Mouse (Mus musculus): ENCODE results near the gene Kpna7. TPM values are rescaled to one million over a fixed set of nuclear protein-coding genes. Genes with fewer than 3 reads are reported as not detected.

The Kpna7 gene
- polyA plus RNA-seq, 1 experiment from 2014 or later, result not detected

- 89% methylated on average over 15 of the region's 15 CpGs for WGBS
- Histone ChIP-seq H3K9me3 (no peaks in the 10 kb centered on the region), H3K9ac (replicated peaks) (no peak overlapping the region)
Measured at GRCm38 (mm10) chr5:145008878-145009659, 74.8 kb downstream of the Kpna7 start.

GRCm38 (mm10) chr5:145005596-145005995 lies 78.2 kb downstream of the Kpna7 start:
- Histone ChIP-seq H3K4me3 (no peak overlapping the region), H3K36me3 (no peaks in the 10 kb centered on the region), H3K9me3 (no peaks in the 10 kb centered on the region), H3K27me3 (no peaks in the 10 kb centered on the region), H3K9ac (replicated peaks) (no peak overlapping the region), H3K27ac (replicated peaks) (no peak overlapping the region), H3K4me2 (replicated peaks) (no peak overlapping the region), H3K4me1 (no peaks in the 10 kb centered on the region)
- ATAC-seq (ENCODE audit: low FRiP score, low read depth), result no peak
- WGBS, result 86% methylated on average over 6 of the region's 6 CpGs

More at GRCm38 (mm10) chr5:145008878-145009659, 74.8 kb downstream of the Kpna7 start:
- Histone ChIP-seq H3K36me3 (no peaks in the 10 kb centered on the region), H3K4me1 (no peaks in the 10 kb centered on the region), H3K4me2 (replicated peaks) (no peak overlapping the region), H3K4me3 (no peak overlapping the region), H3K27me3 (no peaks in the 10 kb centered on the region), H3K27ac (replicated peaks) (no peak overlapping the region)
- no peak for ATAC-seq (ENCODE audit: low FRiP score, low read depth)

- no peak overlapping the region for H3K27ac ChIP-seq (replicated peaks)
- no peak overlapping the region for H3K9ac ChIP-seq (replicated peaks)
- ATAC-seq (ENCODE audit: low FRiP score, low read depth), result no peak
- no peaks in the 10 kb centered on the region for H3K9me3 ChIP-seq
- no peak overlapping the region for H3K4me3 ChIP-seq
- no peaks in the 10 kb centered on the region for H3K36me3 ChIP-seq
- H3K27me3 ChIP-seq, result no peaks in the 10 kb centered on the region
- H3K4me2 ChIP-seq (replicated peaks), result no peak overlapping the region
- 84% methylated on average over 9 of the region's 9 CpGs for WGBS
- no peaks in the 10 kb centered on the region for H3K4me1 ChIP-seq
Measured at GRCm38 (mm10) chr5:145004495-145004894, 79.3 kb downstream of the Kpna7 start.

GRCm38 (mm10) chr5:145003362-145003761 lies 80.5 kb downstream of the Kpna7 start:
- no peaks in the 10 kb centered on the region for H3K27me3 ChIP-seq
- H3K4me1 ChIP-seq, result no peaks in the 10 kb centered on the region
- ATAC-seq (ENCODE audit: low FRiP score, low read depth), result no peak
- WGBS, result 79% methylated on average over 3 of the region's 3 CpGs
- H3K27ac ChIP-seq (replicated peaks), result no peak overlapping the region
- no peaks in the 10 kb centered on the region for H3K36me3 ChIP-seq
- H3K9me3 ChIP-seq, result no peaks in the 10 kb centered on the region
- no peak overlapping the region for H3K9ac ChIP-seq (replicated peaks)
- no peak overlapping the region for H3K4me3 ChIP-seq
- no peak overlapping the region for H3K4me2 ChIP-seq (replicated peaks)

GRCm38 (mm10) chr5:144998491-144998890 lies 85.3 kb downstream of the Kpna7 start:
- H3K27me3 ChIP-seq, result no peaks in the 10 kb centered on the region
- ATAC-seq (ENCODE audit: low FRiP score, low read depth), result no peak
- H3K4me2 ChIP-seq (replicated peaks), result no peak overlapping the region
- no peak overlapping the region for H3K27ac ChIP-seq (replicated peaks)
- no peaks in the 10 kb centered on the region for H3K9me3 ChIP-seq
- H3K9ac ChIP-seq (replicated peaks), result no peak overlapping the region
- WGBS, result 38% methylated on average over 2 of the region's 2 CpGs
- H3K36me3 ChIP-seq, result no peaks in the 10 kb centered on the region
- H3K4me1 ChIP-seq, result no peaks in the 10 kb centered on the region
- no peak overlapping the region for H3K4me3 ChIP-seq

- Histone ChIP-seq H3K4me1 (no peaks in the 10 kb centered on the region), H3K4me2 (replicated peaks) (no peak overlapping the region), H3K4me3 (no peak overlapping the region), H3K27me3 (no peaks in the 10 kb centered on the region), H3K9ac (replicated peaks) (no peak overlapping the region), H3K27ac (replicated peaks) (no peak overlapping the region), H3K36me3 (no peaks in the 10 kb centered on the region), H3K9me3 (no peaks in the 10 kb centered on the region)
- 79% methylated on average over 5 of the region's 5 CpGs for WGBS
- no peak for ATAC-seq (ENCODE audit: low FRiP score, low read depth)
Measured at GRCm38 (mm10) chr5:144990481-144990880, 93.3 kb downstream of the Kpna7 start.

- no peaks in the 10 kb centered on the region for H3K27me3 ChIP-seq
- WGBS, result 52% methylated on average over 2 of the region's 2 CpGs
Measured at GRCm38 (mm10) chr5:144990051-144990450, 93.8 kb downstream of the Kpna7 start.

GRCm38 (mm10) chr5:144989061-144989405 lies 94.8 kb downstream of the Kpna7 start:
- ATAC-seq (ENCODE audit: low FRiP score, low read depth), result no peak
- Histone ChIP-seq H3K4me2 (replicated peaks) (no peak overlapping the region), H3K4me3 (no peak overlapping the region), H3K36me3 (no peaks in the 10 kb centered on the region), H3K9ac (replicated peaks) (no peak overlapping the region), H3K27me3 (no peaks in the 10 kb centered on the region), H3K4me1 (no peaks in the 10 kb centered on the region), H3K27ac (replicated peaks) (no peak overlapping the region), H3K9me3 (peaks cover 6% of the 10 kb centered on the region; the same call in 1 of the 2 replicates)
- 92% methylated on average over 4 of the region's 4 CpGs for WGBS

More at GRCm38 (mm10) chr5:144990051-144990450, 93.8 kb downstream of the Kpna7 start:
- H3K27ac ChIP-seq (replicated peaks), result no peak overlapping the region
- no peak for ATAC-seq (ENCODE audit: low FRiP score, low read depth)
- H3K9me3 ChIP-seq, result no peaks in the 10 kb centered on the region
- H3K4me2 ChIP-seq (replicated peaks), result no peak overlapping the region
- H3K4me3 ChIP-seq, result no peak overlapping the region
- H3K9ac ChIP-seq (replicated peaks), result no peak overlapping the region
- no peaks in the 10 kb centered on the region for H3K36me3 ChIP-seq
- H3K4me1 ChIP-seq, result no peaks in the 10 kb centered on the region

- H3K4me2 ChIP-seq (replicated peaks), result no peak overlapping the region
Measured at GRCm38 (mm10) chr5:144988340-144989060, 95.3 kb downstream of the Kpna7 start.

GRCm38 (mm10) chr5:144987561-144987960 lies 96.3 kb downstream of the Kpna7 start:
- ATAC-seq (ENCODE audit: low FRiP score, low read depth), result no peak
- H3K27me3 ChIP-seq, result no peaks in the 10 kb centered on the region
- H3K4me1 ChIP-seq, result no peaks in the 10 kb centered on the region
- H3K27ac ChIP-seq (replicated peaks), result no peak overlapping the region
- H3K9me3 ChIP-seq, result peaks cover 13% of the 10 kb centered on the region; the same call in 1 of the 2 replicates
- no peak overlapping the region for H3K4me3 ChIP-seq
- H3K36me3 ChIP-seq, result no peaks in the 10 kb centered on the region
- H3K9ac ChIP-seq (replicated peaks), result no peak overlapping the region
- H3K4me2 ChIP-seq (replicated peaks), result no peak overlapping the region
- WGBS, result 97% methylated on average over 13 of the region's 13 CpGs

More at GRCm38 (mm10) chr5:144988340-144989060, 95.3 kb downstream of the Kpna7 start:
- Histone ChIP-seq H3K9me3 (peaks cover 6% of the 10 kb centered on the region; the same call in 1 of the 2 replicates), H3K9ac (replicated peaks) (no peak overlapping the region), H3K27ac (replicated peaks) (no peak overlapping the region), H3K4me3 (no peak overlapping the region), H3K27me3 (no peaks in the 10 kb centered on the region), H3K4me1 (no peaks in the 10 kb centered on the region), H3K36me3 (no peaks in the 10 kb centered on the region)
- 0 out of 2 replicates have a peak, but pooled peaks have one; percentile 38 for ATAC-seq (ENCODE audit: low FRiP score, low read depth)
- 52% methylated on average over 9 of the region's 9 CpGs for WGBS

GRCm38 (mm10) chr5:144984839-144985238 lies 99.0 kb downstream of the Kpna7 start:
- Histone ChIP-seq H3K27me3 (no peaks in the 10 kb centered on the region), H3K4me1 (no peaks in the 10 kb centered on the region), H3K4me2 (replicated peaks) (no peak overlapping the region), H3K36me3 (no peaks in the 10 kb centered on the region), H3K9me3 (peaks cover 13% of the 10 kb centered on the region; the same call in 1 of the 2 replicates), H3K27ac (replicated peaks) (no peak overlapping the region), H3K4me3 (no peak overlapping the region), H3K9ac (replicated peaks) (no peak overlapping the region)
- WGBS, result 94% methylated on average over 5 of the region's 5 CpGs
- ATAC-seq (ENCODE audit: low FRiP score, low read depth), result no peak

GRCm38 (mm10) chr5:144983227-144983626 lies 100.6 kb downstream of the Kpna7 start:
- no peaks in the 10 kb centered on the region for H3K36me3 ChIP-seq
- H3K4me1 ChIP-seq, result no peaks in the 10 kb centered on the region
- no peaks in the 10 kb centered on the region for H3K27me3 ChIP-seq
- peaks cover 13% of the 10 kb centered on the region; the same call in 1 of the 2 replicates for H3K9me3 ChIP-seq
- WGBS, result 93% methylated on average over 3 of the region's 3 CpGs
- no peak overlapping the region for H3K4me3 ChIP-seq
- H3K4me2 ChIP-seq (replicated peaks), result no peak overlapping the region
- no peak overlapping the region for H3K27ac ChIP-seq (replicated peaks)
- H3K9ac ChIP-seq (replicated peaks), result no peak overlapping the region
- no peak for ATAC-seq (ENCODE audit: low FRiP score, low read depth)
